Mouse (Mus musculus): ENCODE measurements around the gene D630039A03Rik. TPM values are rescaled to one million over a fixed set of nuclear protein-coding genes. Genes with fewer than 3 reads are reported as not detected.

D630039A03Rik gene
- polyA plus RNA-seq, 1 experiment from 2014 or later: 11.9 TPM

GRCm38 (mm10) chr4:57954991-57955390, 38.9 kb upstream of the D630039A03Rik start:
- WGBS: 65% methylated on average over 8 of the region's 8 CpGs

GRCm38 (mm10) chr4:57954580-57954979, 38.5 kb upstream of the D630039A03Rik start:
- Histone ChIP-seq H3K4me1 (ENCODE audit: control insufficient read depth, insufficient read depth, low read length) (peaks cover 19% of the 10 kb centered on the region; the same call in 1 of the 2 replicates), H3K9me3 (replicated peaks; ENCODE audit: control insufficient read depth, low read length) (0 out of 2 replicates have a peak, but pooled peaks cover 4% of the 10 kb centered on the region), H3K4me3 (replicated peaks; ENCODE audit: low read length) (peak overlapping the region; percentile 75), H3K9ac (ENCODE audit: low read length) (peak overlapping the region; percentile 85), H3K27me3 (ENCODE audit: control insufficient read depth, insufficient read depth, low read length) (no peaks in the 10 kb centered on the region), H3K4me2 (ENCODE audit: low read depth, low read length) (peak overlapping the region; percentile 59), H3K36me3 (ENCODE audit: control insufficient read depth, insufficient read depth, low read length) (peaks cover 20% of the 10 kb centered on the region), H3K27ac (ENCODE audit: low read length) (peak overlapping the region; percentile 93; the same call in 1 of the 2 replicates)
- no peak for ATAC-seq (ENCODE audit: insufficient read depth, low FRiP score)
- 53% methylated on average over 6 of the region's 6 CpGs for WGBS

More at GRCm38 (mm10) chr4:57954991-57955390, 38.9 kb upstream of the D630039A03Rik start:
- H3K9me3 ChIP-seq (replicated peaks; ENCODE audit: control insufficient read depth, low read length): 0 out of 2 replicates have a peak, but pooled peaks cover 4% of the 10 kb centered on the region
- no peaks in the 10 kb centered on the region for H3K27me3 ChIP-seq (ENCODE audit: control insufficient read depth, insufficient read depth, low read length)
- peak overlapping the region; percentile 85 for H3K9ac ChIP-seq (ENCODE audit: low read length)
- H3K4me3 ChIP-seq (replicated peaks; ENCODE audit: low read length): peak overlapping the region; percentile 75
- no peak for ATAC-seq (ENCODE audit: insufficient read depth, low FRiP score)
- H3K4me1 ChIP-seq (ENCODE audit: control insufficient read depth, insufficient read depth, low read length): peaks cover 19% of the 10 kb centered on the region; the same call in 1 of the 2 replicates
- peak overlapping the region; percentile 59 for H3K4me2 ChIP-seq (ENCODE audit: low read depth, low read length)
- H3K36me3 ChIP-seq (ENCODE audit: control insufficient read depth, insufficient read depth, low read length): peaks cover 18% of the 10 kb centered on the region
- H3K27ac ChIP-seq (ENCODE audit: low read length): peak overlapping the region; percentile 93

- Histone ChIP-seq H3K4me2 (ENCODE audit: low read depth, low read length) (peak overlapping the region; percentile 59), H3K9me3 (replicated peaks; ENCODE audit: control insufficient read depth, low read length) (0 out of 2 replicates have a peak, but pooled peaks cover 4% of the 10 kb centered on the region), H3K4me3 (replicated peaks; ENCODE audit: low read length) (peak overlapping the region; percentile 1; the same call in 1 of the 2 replicates), H3K9ac (ENCODE audit: low read length) (no peak overlapping the region), H3K27ac (ENCODE audit: low read length) (no peak overlapping the region), H3K27me3 (ENCODE audit: control insufficient read depth, insufficient read depth, low read length) (no peaks in the 10 kb centered on the region), H3K36me3 (ENCODE audit: control insufficient read depth, insufficient read depth, low read length) (peaks cover 23% of the 10 kb centered on the region), H3K4me1 (ENCODE audit: control insufficient read depth, insufficient read depth, low read length) (peaks cover 19% of the 10 kb centered on the region; the same call in 1 of the 2 replicates)
- 92% methylated on average over 7 of the region's 7 CpGs for WGBS
- ATAC-seq (ENCODE audit: insufficient read depth, low FRiP score): no peak
Observed at GRCm38 (mm10) chr4:57953796-57954195, 37.7 kb upstream of the D630039A03Rik start.

GRCm38 (mm10) chr4:57952891-57953290, 36.8 kb upstream of the D630039A03Rik start:
- no peak overlapping the region for H3K4me2 ChIP-seq (ENCODE audit: low read depth, low read length)
- peaks cover 19% of the 10 kb centered on the region; the same call in 1 of the 2 replicates for H3K4me1 ChIP-seq (ENCODE audit: control insufficient read depth, insufficient read depth, low read length)
- no peak overlapping the region for H3K9ac ChIP-seq (ENCODE audit: low read length)
- 85% methylated on average over 1 of the region's 1 CpGs for WGBS
- 0 out of 2 replicates have a peak, but pooled peaks cover 4% of the 10 kb centered on the region for H3K9me3 ChIP-seq (replicated peaks; ENCODE audit: control insufficient read depth, low read length)
- H3K27me3 ChIP-seq (ENCODE audit: control insufficient read depth, insufficient read depth, low read length): no peaks in the 10 kb centered on the region
- H3K4me3 ChIP-seq (replicated peaks; ENCODE audit: low read length): no peak overlapping the region
- no peak for ATAC-seq (ENCODE audit: insufficient read depth, low FRiP score)
- H3K27ac ChIP-seq (ENCODE audit: low read length): no peak overlapping the region
- H3K36me3 ChIP-seq (ENCODE audit: control insufficient read depth, insufficient read depth, low read length): peaks cover 23% of the 10 kb centered on the region

GRCm38 (mm10) chr4:57952416-57952815, 36.3 kb upstream of the D630039A03Rik start:
- ATAC-seq (ENCODE audit: insufficient read depth, low FRiP score): no peak
- H3K36me3 ChIP-seq (ENCODE audit: control insufficient read depth, insufficient read depth, low read length): peaks cover 23% of the 10 kb centered on the region
- WGBS: 94% methylated on average over 3 of the region's 3 CpGs
- H3K27ac ChIP-seq (ENCODE audit: low read length): no peak overlapping the region
- H3K4me3 ChIP-seq (replicated peaks; ENCODE audit: low read length): no peak overlapping the region
- no peaks in the 10 kb centered on the region for H3K27me3 ChIP-seq (ENCODE audit: control insufficient read depth, insufficient read depth, low read length)
- H3K4me2 ChIP-seq (ENCODE audit: low read depth, low read length): no peak overlapping the region
- H3K4me1 ChIP-seq (ENCODE audit: control insufficient read depth, insufficient read depth, low read length): peaks cover 18% of the 10 kb centered on the region; the same call in 1 of the 2 replicates
- H3K9me3 ChIP-seq (replicated peaks; ENCODE audit: control insufficient read depth, low read length): 0 out of 2 replicates have a peak, but pooled peaks cover 4% of the 10 kb centered on the region
- H3K9ac ChIP-seq (ENCODE audit: low read length): no peak overlapping the region

- Histone ChIP-seq H3K36me3 (ENCODE audit: control insufficient read depth, insufficient read depth, low read length) (peaks cover 27% of the 10 kb centered on the region), H3K27me3 (ENCODE audit: control insufficient read depth, insufficient read depth, low read length) (no peaks in the 10 kb centered on the region), H3K4me3 (replicated peaks; ENCODE audit: low read length) (no peak overlapping the region), H3K9ac (ENCODE audit: low read length) (no peak overlapping the region), H3K4me1 (ENCODE audit: control insufficient read depth, insufficient read depth, low read length) (peaks cover 9% of the 10 kb centered on the region; the same call in 1 of the 2 replicates), H3K27ac (ENCODE audit: low read length) (no peak overlapping the region), H3K9me3 (replicated peaks; ENCODE audit: control insufficient read depth, low read length) (0 out of 2 replicates have a peak, but pooled peaks cover 4% of the 10 kb centered on the region), H3K4me2 (ENCODE audit: low read depth, low read length) (no peak overlapping the region)
- 90% methylated on average over 6 of the region's 6 CpGs for whole genome bisulfite sequencing
- no peak for ATAC-seq (ENCODE audit: insufficient read depth, low FRiP score)
Observed at GRCm38 (mm10) chr4:57949866-57950265, 33.8 kb upstream of the D630039A03Rik start.

GRCm38 (mm10) chr4:57947476-57947875, 31.4 kb upstream of the D630039A03Rik start:
- no peaks in the 10 kb centered on the region for H3K27me3 ChIP-seq (ENCODE audit: control insufficient read depth, insufficient read depth, low read length)
- 0 out of 2 replicates have a peak, but pooled peaks cover 4% of the 10 kb centered on the region for H3K9me3 ChIP-seq (replicated peaks; ENCODE audit: control insufficient read depth, low read length)
- WGBS: 90% methylated on average over 4 of the region's 4 CpGs
- peaks cover 27% of the 10 kb centered on the region for H3K36me3 ChIP-seq (ENCODE audit: control insufficient read depth, insufficient read depth, low read length)
- no peak overlapping the region for H3K4me3 ChIP-seq (replicated peaks; ENCODE audit: low read length)
- ATAC-seq (ENCODE audit: insufficient read depth, low FRiP score): peak; percentile 52; the same call in 1 of the 2 replicates
- H3K27ac ChIP-seq (ENCODE audit: low read length): peak overlapping the region; percentile 24; the same call in 1 of the 2 replicates
- no peaks in the 10 kb centered on the region for H3K4me1 ChIP-seq (ENCODE audit: control insufficient read depth, insufficient read depth, low read length)
- no peak overlapping the region for H3K4me2 ChIP-seq (ENCODE audit: low read depth, low read length)
- H3K9ac ChIP-seq (ENCODE audit: low read length): no peak overlapping the region

GRCm38 (mm10) chr4:57947036-57947435, 30.9 kb upstream of the D630039A03Rik start:
- ATAC-seq (ENCODE audit: insufficient read depth, low FRiP score): peak; percentile 77
- H3K27me3 ChIP-seq (ENCODE audit: control insufficient read depth, insufficient read depth, low read length): no peaks in the 10 kb centered on the region
- 0 out of 2 replicates have a peak, but pooled peaks cover 4% of the 10 kb centered on the region for H3K9me3 ChIP-seq (replicated peaks; ENCODE audit: control insufficient read depth, low read length)
- no peak overlapping the region for H3K9ac ChIP-seq (ENCODE audit: low read length)
- WGBS: 68% methylated on average over 10 of the region's 10 CpGs
- peak overlapping the region; percentile 52; the same call in 1 of the 2 replicates for H3K27ac ChIP-seq (ENCODE audit: low read length)
- H3K4me2 ChIP-seq (ENCODE audit: low read depth, low read length): no peak overlapping the region
- H3K36me3 ChIP-seq (ENCODE audit: control insufficient read depth, insufficient read depth, low read length): peaks cover 26% of the 10 kb centered on the region
- H3K4me1 ChIP-seq (ENCODE audit: control insufficient read depth, insufficient read depth, low read length): no peaks in the 10 kb centered on the region
- no peak overlapping the region for H3K4me3 ChIP-seq (replicated peaks; ENCODE audit: low read length)

GRCm38 (mm10) chr4:57942892-57943291, 26.8 kb upstream of the D630039A03Rik start:
- H3K9ac ChIP-seq (ENCODE audit: low read length): no peak overlapping the region
- H3K27me3 ChIP-seq (ENCODE audit: control insufficient read depth, insufficient read depth, low read length): no peaks in the 10 kb centered on the region
- H3K4me1 ChIP-seq (ENCODE audit: control insufficient read depth, insufficient read depth, low read length): no peaks in the 10 kb centered on the region
- 0 out of 2 replicates have a peak, but pooled peaks cover 4% of the 10 kb centered on the region for H3K36me3 ChIP-seq (ENCODE audit: control insufficient read depth, insufficient read depth, low read length)
- WGBS: 87% methylated on average over 2 of the region's 2 CpGs
- no peak overlapping the region for H3K4me3 ChIP-seq (replicated peaks; ENCODE audit: low read length)
- ATAC-seq (ENCODE audit: insufficient read depth, low FRiP score): no peak
- no peak overlapping the region for H3K4me2 ChIP-seq (ENCODE audit: low read depth, low read length)
- H3K9me3 ChIP-seq (replicated peaks; ENCODE audit: control insufficient read depth, low read length): no peaks in the 10 kb centered on the region
- no peak overlapping the region for H3K27ac ChIP-seq (ENCODE audit: low read length)

Measured in stomach, embryonic 16.5 days (tissue).